Mouse (Mus musculus) liver, adult 2 months (tissue): ENCODE data around the gene Sntb2. TPM values are rescaled to one million over a fixed set of nuclear protein-coding genes. Genes with fewer than 3 reads are reported as not detected.

Experiments
- DNase-seq: peaks from one replicate; pipeline ENCODE4 v3.0.0-alpha.2; 2011; ENCODE audit warnings: low read depth, low spot score; ENCODE audit errors: extremely low read depth
- H3K27ac ChIP-seq: fragments of 200-500 bp; replicated peaks from 2 replicates; pipeline ENCODE4 v1.5.1; 2012; ENCODE audit warnings: low read depth, mild to moderate bottlenecking, control low read depth, inconsistent platforms, low read length; ENCODE audit not compliant: insufficient read depth
- H3K27me3 ChIP-seq: fragments of 200-500 bp; 2 replicates; pipeline ENCODE4 v1.6.1; 2012; ENCODE audit warnings: mild to moderate bottlenecking, moderate library complexity, low read length, inconsistent platforms; ENCODE audit not compliant: control insufficient read depth, insufficient read depth
- H3K36me3 ChIP-seq: fragments of 200-500 bp; 2 replicates; pipeline ENCODE4 v1.6.1; 2012; ENCODE audit warnings: low read length, inconsistent platforms; ENCODE audit not compliant: control insufficient read depth, insufficient read depth
- H3K4me1 ChIP-seq: fragments of 200-500 bp; 2 replicates; pipeline ENCODE4 v1.6.1; 2011; ENCODE audit warnings: low read length; ENCODE audit not compliant: control insufficient read depth, insufficient read depth
- H3K4me3 ChIP-seq: fragments of 200-500 bp; 2 replicates; pipeline ENCODE4 v1.5.1; 2011; ENCODE audit warnings: low read depth, mild to moderate bottlenecking, control low read depth, low read length, moderate library complexity; ENCODE audit not compliant: insufficient read depth
- H3K79me2 ChIP-seq: fragments of 200-500 bp; 2 replicates; pipeline ENCODE4 v1.6.1; 2012; ENCODE audit warnings: inconsistent platforms, mild to moderate bottlenecking, low read length, moderate library complexity; ENCODE audit not compliant: control insufficient read depth, insufficient read depth
- H3K9ac ChIP-seq: fragments of 200-500 bp; 2 replicates; pipeline ENCODE4 v1.6.1; 2012; ENCODE audit warnings: low read depth, mild to moderate bottlenecking, control low read depth, inconsistent platforms, low read length
- CTCF ChIP-seq: fragments of 200-500 bp; IDR thresholded peaks from 2 replicates; pipeline ENCODE4 v1.5.1; 2011; ENCODE audit warnings: low read depth, low read length, control low read depth
- POLR2A ChIP-seq: fragments of 200-500 bp; IDR thresholded peaks from 2 replicates; pipeline ENCODE4 v1.6.1; 2011; ENCODE audit warnings: low read length, control low read depth; ENCODE audit not compliant: insufficient read depth; ENCODE audit errors: extremely low read depth
- whole genome bisulfite sequencing: fragments of 180-500 bp; shearing (Covaris S2); methylation state at CpG from one replicate; pipeline ENCODE4 v1.1.7; 2018; 5-methylcytosine and 5-hydroxymethylcytosine counted together
- polyA plus RNA-seq: library from polyadenylated mRNA; depleted of rRNA; stranded (reverse); fragments of >200 nt; gene quantifications from 2 replicates; pipeline ENCODE4 v1.2.3, GENCODE M21; 2012
- total RNA-seq: library from RNA; depleted of rRNA; stranded (reverse); fragments of >200 nt; gene quantifications from 2 replicates; pipeline ENCODE4 v1.2.3, GENCODE M21; 2014

Sntb2 gene
- total and polyA plus RNA-seq, 2 experiments: 1.6 to 3.0 TPM

DNA sequence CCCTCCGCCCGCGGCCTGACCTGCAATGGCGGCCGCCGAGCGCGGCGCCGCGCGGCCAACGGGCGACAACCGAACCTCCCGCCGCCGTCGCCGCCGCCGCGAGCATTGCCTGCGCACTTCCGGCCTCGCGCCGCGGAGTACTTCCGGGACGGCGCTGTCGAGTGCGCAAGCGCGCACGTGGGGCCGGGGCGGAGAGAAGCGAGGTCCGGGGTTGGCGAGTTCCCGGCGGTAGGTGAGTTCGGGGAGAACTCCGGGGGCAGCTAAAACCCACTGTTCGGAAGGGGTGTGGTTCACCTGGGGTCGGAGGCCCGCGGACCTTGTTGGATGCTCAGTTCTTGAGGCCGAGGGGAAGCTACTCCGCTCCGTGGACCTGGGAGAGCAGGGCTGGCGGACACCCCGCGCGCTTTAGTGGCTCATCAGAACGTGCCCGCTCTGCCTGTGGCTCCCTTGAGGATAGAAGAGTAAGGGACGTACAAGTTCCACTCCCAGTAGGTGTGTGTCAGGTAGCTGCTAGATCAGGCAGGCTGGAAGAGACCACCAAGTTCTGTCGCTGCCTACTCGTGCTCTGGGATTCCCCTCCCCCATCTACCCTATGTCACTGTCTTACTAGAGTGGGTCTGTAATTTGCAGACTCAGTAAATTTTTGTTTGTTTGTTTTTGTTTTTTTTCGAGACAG lies 41.9 kb upstream of the Sntb2 start, which contains the start of gene Utp4:
Gene Utp4, plus strand, starts transcription at position 156 of the 676 bp plus-strand sequence.
- peaks cover 18% of the 10 kb centered on the region for H3K36me3 ChIP-seq
- peak within 1 kb of the TSS; percentile 99 for H3K4me3 ChIP-seq
- WGBS: under 1% methylated on average over 63 of the region's 63 CpGs
- DNase-seq: peak; percentile 52
- peaks cover 19% of the 10 kb centered on the region for H3K79me2 ChIP-seq
- peak within 1 kb of the TSS; percentile 68 for H3K27ac ChIP-seq
- peaks cover 4% of the 10 kb centered on the region for H3K4me1 ChIP-seq
- H3K9ac ChIP-seq: peak within 1 kb of the TSS; percentile 96
- TF ChIP-seq CTCF: no peak
- TF ChIP-seq POLR2A: peak; percentile 52; the same call in 1 of the 2 replicates
- no peaks in the 10 kb centered on the region for H3K27me3 ChIP-seq

DNA sequence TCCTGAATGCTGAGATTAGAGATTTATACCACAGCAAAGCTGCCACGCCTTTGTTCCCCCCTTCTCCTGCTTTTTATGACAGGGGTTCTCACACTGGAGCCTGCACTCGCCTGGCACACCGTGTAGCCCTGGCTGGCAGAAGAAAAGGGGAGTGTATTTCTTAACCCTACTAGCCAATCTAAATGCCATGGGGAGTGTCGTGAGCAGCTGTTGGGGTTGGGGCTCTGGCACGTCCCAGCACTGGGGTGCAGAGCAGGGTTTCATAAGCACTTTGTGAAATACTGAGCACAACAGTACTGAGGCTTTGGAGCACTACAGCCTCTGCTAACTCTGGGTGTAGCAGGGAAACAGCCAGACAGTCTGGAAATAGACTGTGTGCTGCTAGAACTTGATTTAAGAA lies 36.1 kb upstream of the Sntb2 start:
- Histone ChIP-seq H3K9ac (no peak overlapping the region), H3K27me3 (no peaks in the 10 kb centered on the region), H3K27ac (no peak overlapping the region), H3K79me2 (no peaks in the 10 kb centered on the region), H3K4me3 (no peak overlapping the region), H3K36me3 (peaks cover 60% of the 10 kb centered on the region), H3K4me1 (peaks cover 2% of the 10 kb centered on the region; the same call in 1 of the 2 replicates)
- TF ChIP-seq CTCF: no peak
- TF ChIP-seq POLR2A: no peak
- no peak for DNase-seq
- 93% methylated on average over 5 of the region's 5 CpGs for WGBS

DNA sequence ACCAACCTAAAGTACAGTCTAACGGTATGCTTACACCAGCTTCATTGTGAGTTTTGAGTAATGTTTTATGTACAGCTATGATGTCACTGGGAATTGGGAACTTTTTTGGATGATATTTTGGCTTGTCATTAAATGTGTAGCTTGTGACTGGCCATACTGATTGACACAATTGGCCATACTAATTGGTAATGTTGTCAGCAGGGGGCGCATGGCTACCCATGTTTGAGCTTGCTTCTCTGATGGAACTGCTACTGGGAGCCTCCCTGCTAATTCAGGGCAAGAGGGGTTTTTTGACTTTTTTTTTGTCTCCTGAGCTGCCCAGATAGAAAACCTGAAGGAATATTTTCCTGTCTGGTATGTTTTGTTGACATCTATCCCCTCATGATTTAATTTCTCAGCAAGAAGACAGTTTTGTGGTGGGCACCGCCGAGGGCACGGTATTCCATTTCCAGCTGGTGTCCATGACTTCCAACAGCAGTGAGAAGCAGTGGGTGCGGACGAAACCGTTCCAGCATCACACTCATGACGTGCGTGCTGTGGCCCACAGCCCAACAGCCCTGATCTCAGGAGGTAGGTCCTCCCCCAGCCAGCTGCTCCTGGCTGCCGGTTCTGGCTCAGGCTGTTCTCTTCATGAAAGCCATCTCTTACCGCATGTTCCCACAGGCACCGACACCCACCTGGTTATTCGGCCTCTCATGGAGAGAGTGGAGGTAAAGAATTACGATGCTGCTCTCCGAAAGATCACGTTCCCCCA lies 29.6 kb upstream of the Sntb2 start:
- no peak overlapping the region for H3K9ac ChIP-seq
- H3K36me3 ChIP-seq: peaks cover 74% of the 10 kb centered on the region
- H3K79me2 ChIP-seq: no peaks in the 10 kb centered on the region
- TF ChIP-seq POLR2A (no peak), CTCF (peak; percentile 29; the same call in 1 of the 2 replicates)
- no peaks in the 10 kb centered on the region for H3K27me3 ChIP-seq
- no peak overlapping the region for H3K4me3 ChIP-seq
- no peak for DNase-seq
- no peak overlapping the region for H3K27ac ChIP-seq
- WGBS: 95% methylated on average over 17 of the region's 17 CpGs
- H3K4me1 ChIP-seq: peaks cover 2% of the 10 kb centered on the region; the same call in 1 of the 2 replicates

DNA sequence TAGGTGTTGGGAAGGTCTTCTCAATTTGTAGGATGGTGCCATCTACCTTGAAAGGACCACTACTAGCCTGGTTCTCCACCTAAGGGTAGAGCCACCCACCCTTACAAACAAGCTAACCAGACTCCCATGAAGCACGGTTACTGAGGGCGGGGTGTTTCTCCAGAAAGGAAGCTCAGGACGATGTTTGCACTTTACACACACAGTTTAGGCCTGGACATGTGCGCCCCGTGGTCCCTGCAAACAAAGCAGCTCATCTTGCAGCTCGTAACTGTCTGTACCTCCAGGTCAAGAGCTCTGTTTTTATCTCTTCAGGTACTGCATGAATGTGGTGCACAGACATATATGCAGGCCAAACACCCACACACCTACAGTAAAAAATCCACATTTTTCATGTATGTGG lies 28.9 kb upstream of the Sntb2 start:
- H3K27me3 ChIP-seq: no peaks in the 10 kb centered on the region
- no peak overlapping the region for H3K9ac ChIP-seq
- H3K4me3 ChIP-seq: no peak overlapping the region
- H3K36me3 ChIP-seq: peaks cover 70% of the 10 kb centered on the region
- peaks cover 2% of the 10 kb centered on the region; the same call in 1 of the 2 replicates for H3K4me1 ChIP-seq
- DNase-seq: no peak
- no peak for TF ChIP-seq POLR2A
- no peak for TF ChIP-seq CTCF
- H3K27ac ChIP-seq: no peak overlapping the region
- 88% methylated on average over 6 of the region's 6 CpGs for WGBS
- H3K79me2 ChIP-seq: no peaks in the 10 kb centered on the region

DNA sequence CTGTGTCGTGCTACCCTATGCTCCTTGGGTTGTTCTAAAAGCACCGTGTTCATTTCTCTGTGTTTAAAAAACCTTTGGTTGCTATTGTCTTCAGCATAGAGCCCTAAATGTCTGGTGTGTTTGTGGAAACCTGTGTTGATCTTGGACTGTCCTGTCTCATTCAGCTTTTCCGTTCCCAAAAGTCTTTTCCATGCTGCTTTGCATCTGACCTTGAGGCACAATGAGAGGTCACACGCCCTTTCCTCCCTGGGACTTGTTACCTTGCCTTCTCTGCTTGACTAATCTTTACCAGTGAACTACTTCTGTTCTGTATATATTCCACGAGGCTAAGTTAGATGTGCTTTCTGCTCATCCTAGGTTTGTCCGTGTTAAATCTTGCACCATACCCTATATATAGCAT lies 28.1 kb upstream of the Sntb2 start:
- 88% methylated on average over 6 of the region's 6 CpGs for WGBS
- H3K36me3 ChIP-seq: peaks cover 69% of the 10 kb centered on the region
- no peak overlapping the region for H3K27ac ChIP-seq
- no peak overlapping the region for H3K4me3 ChIP-seq
- H3K27me3 ChIP-seq: no peaks in the 10 kb centered on the region
- no peak for TF ChIP-seq POLR2A
- TF ChIP-seq CTCF: no peak
- H3K79me2 ChIP-seq: no peaks in the 10 kb centered on the region
- H3K4me1 ChIP-seq: no peaks in the 10 kb centered on the region
- no peak overlapping the region for H3K9ac ChIP-seq
- DNase-seq: no peak

DNA sequence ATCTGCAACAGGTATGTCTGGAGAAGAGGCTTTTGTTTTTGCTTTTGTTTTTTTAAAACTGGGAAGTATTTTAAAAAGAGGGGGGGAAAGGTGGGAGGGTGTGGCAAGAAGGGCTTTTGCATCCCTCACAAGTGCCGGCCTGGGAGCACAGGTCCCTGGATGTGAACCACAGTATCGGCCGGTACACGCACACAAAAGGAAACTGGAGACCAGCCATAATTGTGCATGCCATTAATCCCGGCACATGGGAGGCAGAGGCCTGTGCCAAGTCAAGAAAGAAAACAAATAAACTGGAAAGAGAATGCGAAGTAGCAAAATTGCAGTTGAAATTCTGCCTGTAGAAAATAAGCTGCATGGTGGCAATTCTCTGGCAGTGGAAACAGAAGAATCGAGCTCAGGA lies 27.3 kb upstream of the Sntb2 start:
- no peaks in the 10 kb centered on the region for H3K79me2 ChIP-seq
- no peak overlapping the region for H3K27ac ChIP-seq
- WGBS: 86% methylated on average over 7 of the region's 7 CpGs
- no peak overlapping the region for H3K9ac ChIP-seq
- H3K4me1 ChIP-seq: no peaks in the 10 kb centered on the region
- no peaks in the 10 kb centered on the region for H3K27me3 ChIP-seq
- TF ChIP-seq CTCF (no peak), POLR2A (no peak)
- H3K4me3 ChIP-seq: no peak overlapping the region
- no peak for DNase-seq
- peaks cover 66% of the 10 kb centered on the region for H3K36me3 ChIP-seq
